Mouse (Mus musculus): Measurements from ENCODE around the gene Tiam1.
A peak's percentile ranks its signal among the peaks of the same experiment; 100 is the strongest.

Gene Tiam1

GRCm38 (mm10) chr16:89799772-89800171 lies 343.8 kb downstream of the Tiam1 start:
- no peak for DNase-seq (ENCODE audit: low read depth, low spot score)

DNA sequence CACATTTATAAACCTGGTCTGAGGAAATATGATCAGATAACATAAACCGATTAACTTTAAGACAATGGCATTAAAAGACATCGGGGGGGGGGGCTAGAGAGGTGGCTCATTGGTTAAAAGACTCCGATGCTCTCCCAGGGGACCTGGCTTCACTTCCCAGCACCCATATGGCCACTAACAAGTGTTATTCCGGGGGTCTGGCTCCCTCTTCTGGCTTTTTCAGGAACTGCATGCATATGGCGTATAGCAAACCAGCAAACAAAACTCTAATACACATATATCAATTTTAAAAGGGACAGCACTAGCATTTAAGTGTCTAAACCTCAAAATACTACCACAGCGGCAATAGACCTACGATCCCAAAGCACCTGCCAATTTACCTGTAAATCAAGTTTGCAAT lies 347.0 kb downstream of the Tiam1 start:
- DNase-seq (ENCODE audit: low read depth, low spot score): no peak

GRCm38 (mm10) chr16:89789792-89790434 lies 353.7 kb downstream of the Tiam1 start:
- no peak for DNase-seq (ENCODE audit: low read depth, low spot score)

DNA sequence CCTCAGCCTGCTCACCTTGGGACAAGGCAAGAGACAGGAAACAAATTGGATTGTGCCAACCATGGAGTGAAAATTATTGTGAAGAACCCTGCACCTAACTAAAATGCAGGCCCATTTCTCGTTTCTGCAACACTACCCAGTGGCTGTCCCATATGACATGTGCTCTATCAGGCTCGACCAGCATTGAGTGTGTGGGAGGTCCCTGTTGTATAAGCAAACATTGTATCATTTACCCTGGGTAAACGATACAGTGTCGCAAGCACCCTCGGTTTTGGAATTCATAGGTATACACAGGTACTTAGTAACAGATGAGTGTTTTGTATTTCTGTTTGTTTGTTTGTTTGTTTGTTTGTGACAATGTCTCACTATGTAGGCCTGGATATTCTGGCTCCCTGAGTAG lies 357.8 kb downstream of the Tiam1 start:
- no peak for DNase-seq (ENCODE audit: low read depth, low spot score)

DNA sequence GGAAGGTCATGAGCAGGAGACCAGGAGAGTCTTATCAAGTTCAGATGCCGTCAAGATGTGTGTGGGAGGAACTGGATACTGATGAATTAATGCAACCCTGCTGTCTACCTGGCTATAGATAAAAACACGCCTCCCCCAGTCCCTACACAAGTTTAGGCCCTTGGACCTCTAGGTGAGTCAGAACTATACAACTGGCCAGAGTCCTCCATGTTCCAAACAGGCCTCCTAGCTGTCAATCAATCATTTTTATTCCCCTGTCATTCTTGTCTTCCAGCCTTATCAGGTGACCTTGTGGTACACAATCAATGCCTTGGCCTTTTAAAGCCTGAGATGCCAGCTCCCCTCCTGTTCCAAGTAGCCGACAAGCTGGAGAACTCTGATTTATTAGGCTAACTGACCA lies 363.9 kb downstream of the Tiam1 start:
- no peak for DNase-seq (ENCODE audit: low read depth, low spot score)

- no peak for DNase-seq (ENCODE audit: low read depth, low spot score)
Measured at GRCm38 (mm10) chr16:89777450-89777849, 366.1 kb downstream of the Tiam1 start.

- no peak for DNase-seq (ENCODE audit: low read depth, low spot score)
Measured at GRCm38 (mm10) chr16:89774553-89774913, 369.0 kb downstream of the Tiam1 start.

- DNase-seq (ENCODE audit: low read depth, low spot score): peak; percentile 85
Measured at GRCm38 (mm10) chr16:89773657-89774552, 369.7 kb downstream of the Tiam1 start.

DNA sequence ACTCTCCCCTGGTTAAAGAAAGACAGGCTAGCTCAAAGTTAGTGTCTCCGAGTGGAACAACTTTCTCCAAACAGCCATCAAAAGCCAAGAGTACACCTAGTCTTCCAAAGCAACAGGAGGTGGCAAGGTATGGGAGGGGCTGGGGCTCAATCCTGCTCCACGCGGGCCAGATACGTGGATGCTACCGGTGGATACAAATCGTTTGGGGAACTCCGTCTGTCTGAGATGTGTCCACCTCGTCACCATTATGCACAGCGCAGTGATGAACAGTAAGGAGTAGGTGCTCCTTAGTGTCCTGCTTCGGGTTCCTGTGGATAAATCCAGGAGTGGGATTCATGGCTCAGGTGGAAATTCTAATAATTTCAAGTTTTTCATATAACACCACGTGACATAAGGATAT lies 377.6 kb downstream of the Tiam1 start:
- DNase-seq (ENCODE audit: low read depth, low spot score): no peak

DNA sequence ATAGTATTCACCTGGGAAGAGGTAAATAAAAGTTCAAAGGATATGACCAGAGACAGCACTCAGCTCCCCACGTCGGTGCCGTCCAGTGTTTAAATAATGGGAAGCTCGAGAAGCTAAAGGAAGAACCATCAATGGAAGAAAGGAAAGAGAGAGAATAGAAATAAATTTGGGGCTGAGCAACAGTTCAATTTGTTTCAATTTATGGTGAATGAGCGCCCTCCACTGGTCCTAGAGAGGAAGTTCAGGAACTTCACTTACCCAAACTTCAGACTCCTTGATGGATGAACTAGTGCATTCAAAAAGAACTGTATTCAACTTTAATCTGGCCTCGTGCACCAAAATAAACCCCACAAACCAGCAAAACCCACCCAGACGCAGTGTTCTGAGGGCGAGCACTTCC lies 378.1 kb downstream of the Tiam1 start:
- no peak for DNase-seq (ENCODE audit: low read depth, low spot score)

- no peak for DNase-seq (ENCODE audit: low read depth, low spot score)
Measured at GRCm38 (mm10) chr16:89763812-89764211, 379.8 kb downstream of the Tiam1 start.

GRCm38 (mm10) chr16:89762523-89762922 lies 381.0 kb downstream of the Tiam1 start:
- DNase-seq (ENCODE audit: low read depth, low spot score): no peak

- no peak for DNase-seq (ENCODE audit: low read depth, low spot score)
Measured at GRCm38 (mm10) chr16:89762096-89762495, 381.5 kb downstream of the Tiam1 start.

GRCm38 (mm10) chr16:89757384-89757783 lies 386.2 kb downstream of the Tiam1 start:
- no peak for DNase-seq (ENCODE audit: low read depth, low spot score)

GRCm38 (mm10) chr16:89754709-89755108 lies 388.9 kb downstream of the Tiam1 start:
- no peak for DNase-seq (ENCODE audit: low read depth, low spot score)

GRCm38 (mm10) chr16:89747864-89748263 lies 395.7 kb downstream of the Tiam1 start:
- no peak for DNase-seq (ENCODE audit: low read depth, low spot score)

GRCm38 (mm10) chr16:89739559-89739958 lies 404.0 kb downstream of the Tiam1 start:
- DNase-seq (ENCODE audit: low read depth, low spot score): no peak

DNA sequence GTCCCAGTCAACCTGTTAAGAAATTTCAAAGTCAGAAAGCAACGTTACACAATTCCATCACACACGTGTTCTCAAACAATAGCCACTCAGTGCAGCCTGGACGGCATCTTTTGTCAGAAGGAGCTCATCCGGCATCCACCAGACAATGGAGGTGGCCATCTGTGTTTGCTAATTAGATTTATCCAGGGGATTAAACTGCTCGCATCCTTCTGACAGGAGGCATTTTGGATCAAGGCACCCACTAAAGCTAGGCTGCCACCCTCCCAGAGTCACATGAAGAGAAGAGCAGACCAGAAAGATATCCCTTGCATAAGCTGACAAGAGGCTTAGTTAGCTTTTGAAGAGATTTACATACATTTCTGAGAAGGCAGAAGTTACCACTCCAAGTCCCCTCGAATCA lies 404.6 kb downstream of the Tiam1 start:
- DNase-seq (ENCODE audit: low read depth, low spot score): no peak
